Mouse (Mus musculus) heart, postnatal 0 days (tissue): ENCODE results near the gene Rnf121. TPM values are rescaled to one million over a fixed set of nuclear protein-coding genes. Genes with fewer than 3 reads are reported as not detected.
A peak's percentile ranks its signal among the peaks of the same experiment; 100 is the strongest.

Experiments
- ATAC-seq: fragments of 200-750 bp; cut with Nextera tagmentation; 2 replicates; pipeline ENCODE4 v1.8.0; 2017; ENCODE audit warnings: low read depth, moderate number of reproducible peaks, moderate library complexity; ENCODE audit not compliant: insufficient read depth
- DNase-seq: peaks from one replicate; pipeline ENCODE4 v3.0.0-alpha.2; 2016; ENCODE audit warnings: low spot score
- H3K27ac ChIP-seq: fragments of 300-500 bp; sonication (generic); 2 replicates; pipeline ENCODE4 v1.5.1; 2014; ENCODE audit warnings: low read depth, mild to moderate bottlenecking
- H3K27me3 ChIP-seq: fragments of 300-500 bp; sonication (generic); 2 replicates; pipeline ENCODE4 v1.6.1; 2014; ENCODE audit warnings: low read length, mixed read lengths; ENCODE audit not compliant: control insufficient read depth, insufficient read depth
- H3K36me3 ChIP-seq: fragments of 300-500 bp; sonication (generic); replicated peaks from 2 replicates; pipeline ENCODE4 v1.6.1; 2014; ENCODE audit warnings: low read length, mixed read lengths; ENCODE audit not compliant: control insufficient read depth, insufficient read depth
- H3K4me1 ChIP-seq: fragments of 300-500 bp; sonication (generic); 2 replicates; pipeline ENCODE4 v1.6.1; 2014; ENCODE audit warnings: antibody characterized with exemption; ENCODE audit not compliant: control insufficient read depth, insufficient read depth
- H3K4me2 ChIP-seq: fragments of 300-500 bp; sonication (generic); 2 replicates; pipeline ENCODE4 v1.6.1; 2014; ENCODE audit warnings: low read depth, mild to moderate bottlenecking, low read length, moderate library complexity
- H3K4me3 ChIP-seq: fragments of 300-500 bp; sonication (generic); 2 replicates; pipeline ENCODE4 v1.5.1; 2014; ENCODE audit warnings: low read depth, low read length
- H3K9ac ChIP-seq: fragments of 300-500 bp; sonication (generic); replicated peaks from 2 replicates; pipeline ENCODE4 v1.6.1; 2014; ENCODE audit warnings: low read depth, low read length, mixed read lengths
- H3K9me3 ChIP-seq: fragments of 300-500 bp; sonication (generic); replicated peaks from 2 replicates; pipeline ENCODE4 v1.6.1; 2016; ENCODE audit warnings: low read length; ENCODE audit not compliant: control insufficient read depth
- CTCF ChIP-seq: IDR thresholded peaks from 2 replicates; pipeline ENCODE4 v1.5.1; 2016; ENCODE audit warnings: antibody characterized with exemption, control low read depth, low read depth
- EP300 ChIP-seq: IDR thresholded peaks from 2 replicates; pipeline ENCODE4 v1.6.1; 2016; ENCODE audit warnings: antibody characterized with exemption, low read depth
- WGBS: fragments of 180-500 bp; shearing (Covaris S2); extraction: QIAGEN DNeasy Blood & Tissue Kit; methylation state at CpG from one replicate; pipeline ENCODE4 v1.1.7; 2014; 5-methylcytosine and 5-hydroxymethylcytosine counted together
- polyA plus RNA-seq: library from polyadenylated mRNA; unstranded; fragments of >200 nt; fragmentation: Nextera tagmentation; extraction: Ambion mirVana; gene quantifications from 2 replicates; pipeline ENCODE4 v1.2.1, GENCODE M21; 2015
- total RNA-seq: library from RNA; depleted of rRNA; stranded (reverse); fragments of >200 nt; gene quantifications from 2 replicates; pipeline ENCODE4 v1.2.3, GENCODE M21; 2014; ENCODE audit warnings: low replicate concordance

Rnf121 gene
- total and polyA plus RNA-seq, 2 experiments from 2014 or later, result 10.7 to 18.2 TPM

- Histone ChIP-seq H3K36me3 (peaks cover 97% of the 10 kb centered on the region), H3K9ac (no peak overlapping the region), H3K4me3 (no peak overlapping the region), H3K27ac (no peak overlapping the region), H3K4me2 (no peak overlapping the region), H3K9me3 (no peaks in the 10 kb centered on the region), H3K4me1 (no peaks in the 10 kb centered on the region), H3K27me3 (no peaks in the 10 kb centered on the region)
- no peak for TF ChIP-seq CTCF
- TF ChIP-seq EP300, result no peak
- DNase-seq (no peak), ATAC-seq (no peak)
- WGBS, result 93% methylated on average over 15 of the region's 15 CpGs
Observed at GRCm38 (mm10) chr7:101999461-102000151, 65.7 kb downstream of the Rnf121 start.

GRCm38 (mm10) chr7:101998194-101998927 lies 66.9 kb downstream of the Rnf121 start:
- no peak for TF ChIP-seq EP300
- peak; percentile 95 for TF ChIP-seq CTCF
- Histone ChIP-seq H3K4me3 (no peak overlapping the region), H3K36me3 (peaks cover 100% of the 10 kb centered on the region), H3K4me2 (no peak overlapping the region), H3K27ac (peak overlapping the region; percentile 50), H3K27me3 (no peaks in the 10 kb centered on the region), H3K9me3 (no peaks in the 10 kb centered on the region), H3K9ac (no peak overlapping the region), H3K4me1 (no peaks in the 10 kb centered on the region)
- peak; percentile 62 for ATAC-seq
- peak; percentile 68 for DNase-seq
- 43% methylated on average over 14 of the region's 14 CpGs for WGBS

- Histone ChIP-seq H3K27ac (no peak overlapping the region), H3K9me3 (no peaks in the 10 kb centered on the region), H3K4me2 (no peak overlapping the region), H3K4me3 (no peak overlapping the region), H3K36me3 (peaks cover 99% of the 10 kb centered on the region), H3K9ac (no peak overlapping the region), H3K27me3 (no peaks in the 10 kb centered on the region), H3K4me1 (no peaks in the 10 kb centered on the region)
- TF ChIP-seq CTCF (no peak), EP300 (no peak)
- no peak for ATAC-seq
- DNase-seq, result no peak
- 82% methylated on average over 3 of the region's 3 CpGs for WGBS
Observed at GRCm38 (mm10) chr7:101994241-101994640, 71.0 kb downstream of the Rnf121 start.

DNA sequence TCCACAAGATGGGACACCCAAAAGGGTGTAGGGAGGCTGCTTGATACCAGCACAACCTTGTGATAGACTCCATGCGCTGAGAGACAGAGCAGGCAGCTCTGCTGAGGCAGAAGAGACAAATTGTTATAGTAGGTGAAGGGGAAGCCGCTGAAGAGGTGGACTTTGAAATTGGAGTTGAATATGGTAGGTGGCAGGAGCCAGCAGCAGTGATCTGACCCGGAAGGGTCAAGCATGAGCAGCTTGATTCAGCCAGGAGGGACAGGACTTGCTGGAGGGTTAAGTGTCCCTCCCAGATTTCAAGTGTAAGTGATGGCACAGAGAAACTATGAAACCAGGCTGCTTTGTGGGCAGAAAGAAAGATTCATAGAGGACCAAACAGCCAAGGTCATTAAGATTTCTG lies 80.2 kb downstream of the Rnf121 start:
- Histone ChIP-seq H3K4me3 (no peak overlapping the region), H3K27ac (no peak overlapping the region), H3K9ac (no peak overlapping the region), H3K4me2 (no peak overlapping the region), H3K4me1 (no peaks in the 10 kb centered on the region), H3K9me3 (no peaks in the 10 kb centered on the region), H3K36me3 (peaks cover 58% of the 10 kb centered on the region), H3K27me3 (no peaks in the 10 kb centered on the region)
- DNase-seq, result no peak
- no peak for ATAC-seq
- WGBS, result 95% methylated on average over 3 of the region's 3 CpGs
- no peak for TF ChIP-seq CTCF

- TF ChIP-seq EP300, result no peak
- no peak for TF ChIP-seq CTCF
- no peak overlapping the region for H3K9ac ChIP-seq
- 73% methylated on average over 1 of the region's 1 CpGs for WGBS
- H3K36me3 ChIP-seq, result peaks cover 35% of the 10 kb centered on the region
- H3K9me3 ChIP-seq, result no peaks in the 10 kb centered on the region
- no peaks in the 10 kb centered on the region for H3K27me3 ChIP-seq
- DNase-seq, result no peak
- no peaks in the 10 kb centered on the region for H3K4me1 ChIP-seq
- H3K4me3 ChIP-seq, result no peak overlapping the region
- ATAC-seq, result no peak
- H3K27ac ChIP-seq, result no peak overlapping the region
- no peak overlapping the region for H3K4me2 ChIP-seq
Observed at GRCm38 (mm10) chr7:101982735-101983134, 82.5 kb downstream of the Rnf121 start.
